Mouse (Mus musculus): ENCODE results near the gene Rpl19.

Gene Rpl19

GRCm38 (mm10) chr11:97998898-97999608 is 27.5 kb upstream of the Rpl19 start:
- DNase-seq (ENCODE audit: low read depth in 2 of 2, low spot score in 2 of 2), result peak; percentile 71 to 74

DNA sequence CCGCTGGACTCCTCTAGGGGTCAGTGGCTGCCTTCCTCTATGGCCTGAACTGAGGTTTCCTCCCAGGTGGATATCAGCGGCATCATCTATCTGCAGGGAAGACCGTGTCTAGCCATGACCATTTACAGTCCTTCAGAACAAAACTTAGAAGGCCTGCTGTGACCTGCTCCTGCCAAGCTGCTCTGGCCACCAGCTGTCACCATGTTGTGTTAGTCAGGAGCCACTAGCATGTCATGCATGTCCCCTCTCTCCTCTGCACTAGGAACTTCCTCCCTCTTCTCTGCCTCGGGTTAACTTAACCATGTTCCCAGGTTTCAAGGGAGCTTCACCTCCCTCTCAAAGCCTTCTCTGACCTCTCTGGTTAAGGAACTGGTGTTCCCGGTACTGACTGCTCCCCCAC is 26.8 kb upstream of the Rpl19 start:
- DNase-seq (ENCODE audit: low read depth in 2 of 2, low spot score in 2 of 2), result no peak

- peak; percentile 79 to 85 for DNase-seq (ENCODE audit: low read depth in 2 of 2, low spot score in 2 of 2)
These were observed 26.0 kb upstream of the Rpl19 start for GRCm38 (mm10) chr11:98000378-98001140.

- peak; percentile 64 to 72 for DNase-seq (ENCODE audit: low read depth in 2 of 2, low spot score in 2 of 2)
These were observed 25.1 kb upstream of the Rpl19 start for GRCm38 (mm10) chr11:98001351-98001824.

DNA sequence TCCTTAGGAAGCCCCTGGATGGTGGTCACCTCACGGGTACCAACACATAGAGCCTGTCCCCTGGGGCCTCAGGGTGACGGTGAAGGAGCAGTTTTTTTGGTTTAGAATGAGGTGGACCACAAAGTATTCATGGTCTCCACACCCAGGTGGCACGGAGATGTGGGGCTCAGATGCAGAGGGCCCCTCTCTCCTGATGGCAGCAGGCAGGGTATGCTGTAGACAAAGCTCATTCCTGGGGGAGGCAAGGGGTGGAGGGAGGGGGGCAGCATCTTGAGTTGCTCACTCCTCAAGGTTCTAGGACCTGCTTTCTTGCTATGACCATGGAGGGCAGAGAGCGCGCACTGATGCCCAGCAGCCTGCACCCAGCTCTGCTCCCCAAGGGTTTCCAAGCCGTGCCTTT is 24.5 kb upstream of the Rpl19 start:
- no peak for DNase-seq (ENCODE audit: low read depth in 2 of 2, low spot score in 2 of 2)

GRCm38 (mm10) chr11:98002627-98003026 is 23.9 kb upstream of the Rpl19 start:
- peak; percentile 87 to 93 for DNase-seq (ENCODE audit: low read depth in 2 of 2, low spot score in 2 of 2)

DNA sequence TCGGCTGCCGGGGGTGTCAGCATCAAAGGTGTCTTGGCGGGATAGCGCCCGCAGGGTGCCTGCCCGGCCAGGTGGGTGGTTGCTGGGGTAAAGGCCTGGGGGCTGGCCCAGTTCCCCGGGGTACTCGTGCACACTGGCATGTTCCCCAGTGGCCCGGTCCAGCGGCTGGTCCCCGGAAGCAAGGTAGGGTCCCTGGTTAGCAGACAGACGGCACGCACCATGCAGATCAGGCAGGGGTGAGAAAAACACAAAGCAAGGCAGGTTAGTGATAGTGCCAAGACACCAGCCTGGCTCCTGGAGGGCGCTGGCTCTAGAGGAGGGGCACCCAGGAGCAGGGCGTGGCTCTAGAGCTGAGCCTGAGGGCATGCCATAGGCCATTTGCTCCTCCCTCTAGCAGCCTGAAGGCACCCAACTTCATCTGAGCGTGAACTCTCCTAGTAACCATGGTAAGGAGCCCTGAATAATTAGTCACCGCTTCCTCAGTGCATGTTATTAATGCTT is 23.3 kb upstream of the Rpl19 start:
- no peak for DNase-seq (ENCODE audit: low read depth in 2 of 2, low spot score in 2 of 2)

DNA sequence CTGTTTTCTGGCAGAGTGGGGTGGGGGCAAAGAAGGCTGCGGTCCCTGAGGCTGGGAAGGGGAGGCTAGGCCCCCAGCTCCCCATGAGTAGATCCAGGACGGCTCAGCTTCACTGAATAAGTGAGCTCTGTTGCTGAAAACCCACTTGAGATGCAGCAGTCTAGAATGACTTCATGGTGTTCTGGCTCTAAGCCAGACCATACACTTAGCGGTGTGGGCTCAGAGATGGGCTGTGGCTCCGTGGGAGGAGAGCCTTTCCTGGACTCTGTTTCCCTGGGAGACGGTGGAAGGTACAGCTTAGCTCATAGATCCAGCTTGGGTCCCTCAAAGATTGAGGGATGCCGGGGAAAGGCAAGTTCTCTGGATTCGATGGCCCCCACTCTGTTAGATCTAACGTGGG is 22.3 kb upstream of the Rpl19 start:
- no peak for DNase-seq (ENCODE audit: low read depth in 2 of 2, low spot score in 2 of 2)

- no peak for DNase-seq (ENCODE audit: low read depth in 2 of 2, low spot score in 2 of 2)
These were observed 21.4 kb upstream of the Rpl19 start for GRCm38 (mm10) chr11:98005076-98005475.

DNA sequence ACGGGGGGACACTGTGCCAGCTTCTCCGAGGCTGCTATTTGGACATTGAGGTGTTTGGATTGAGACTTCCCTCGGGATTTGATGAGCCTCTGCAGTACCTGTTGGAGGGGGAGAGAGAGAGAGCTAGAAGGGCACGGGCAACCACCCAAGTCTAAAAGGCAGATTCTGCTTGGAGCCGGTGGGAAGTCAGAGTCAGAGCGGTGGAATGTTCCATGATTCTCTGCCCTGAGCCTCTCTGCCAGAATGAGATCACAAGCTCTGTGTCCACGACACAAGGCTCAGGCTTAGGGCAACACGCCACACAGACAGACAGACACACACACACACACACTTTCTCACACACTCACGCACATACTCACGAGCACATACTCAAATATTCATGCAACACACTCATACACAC is 20.8 kb upstream of the Rpl19 start:
- DNase-seq (ENCODE audit: low read depth in 2 of 2, low spot score in 2 of 2), result no peak

- DNase-seq (ENCODE audit: low read depth in 2 of 2, low spot score in 2 of 2), result no peak
These were observed 18.4 kb upstream of the Rpl19 start for GRCm38 (mm10) chr11:98008087-98008486.

DNA sequence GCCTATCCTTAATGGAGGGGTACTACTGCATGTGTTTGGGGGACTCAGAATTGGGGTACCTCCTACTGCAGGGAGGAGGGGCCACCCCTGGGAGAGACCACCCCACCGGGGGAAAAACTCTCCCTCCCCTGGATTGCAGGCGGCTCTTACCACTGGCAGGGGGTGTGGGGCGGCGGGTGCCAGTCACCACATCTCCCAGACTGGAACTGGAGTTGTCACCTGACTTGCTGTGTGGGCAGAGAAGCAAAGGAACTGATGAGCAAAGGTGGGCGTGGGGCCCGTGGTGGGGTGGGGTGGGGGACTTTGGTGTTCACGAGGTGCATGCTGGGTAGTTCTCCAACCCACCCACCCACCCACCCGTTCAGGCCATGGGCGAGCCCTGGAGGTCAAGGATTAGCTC is 14.8 kb upstream of the Rpl19 start:
- DNase-seq (ENCODE audit: low read depth in 2 of 2, low spot score in 2 of 2), result no peak

DNA sequence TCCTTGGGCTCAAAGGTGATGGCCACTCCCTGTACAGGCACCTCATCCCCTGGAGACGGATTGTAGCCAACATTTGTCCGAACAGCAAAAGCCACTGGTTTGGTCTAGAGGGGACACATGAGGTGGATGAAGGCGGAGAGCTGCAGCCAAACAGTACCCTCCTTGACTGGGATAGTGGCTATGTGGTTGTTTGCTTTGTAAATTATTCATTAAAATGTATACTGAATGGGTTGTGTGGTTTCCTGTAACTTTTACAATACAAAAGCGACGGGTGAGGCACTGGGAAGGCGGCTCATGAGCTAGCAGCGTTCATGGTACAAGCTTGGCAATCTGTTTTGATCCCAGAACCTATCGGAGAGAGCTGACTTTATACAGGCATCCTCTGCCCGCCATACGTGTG is 13.7 kb upstream of the Rpl19 start:
- no peak for DNase-seq (ENCODE audit: low read depth in 2 of 2, low spot score in 2 of 2)

DNA sequence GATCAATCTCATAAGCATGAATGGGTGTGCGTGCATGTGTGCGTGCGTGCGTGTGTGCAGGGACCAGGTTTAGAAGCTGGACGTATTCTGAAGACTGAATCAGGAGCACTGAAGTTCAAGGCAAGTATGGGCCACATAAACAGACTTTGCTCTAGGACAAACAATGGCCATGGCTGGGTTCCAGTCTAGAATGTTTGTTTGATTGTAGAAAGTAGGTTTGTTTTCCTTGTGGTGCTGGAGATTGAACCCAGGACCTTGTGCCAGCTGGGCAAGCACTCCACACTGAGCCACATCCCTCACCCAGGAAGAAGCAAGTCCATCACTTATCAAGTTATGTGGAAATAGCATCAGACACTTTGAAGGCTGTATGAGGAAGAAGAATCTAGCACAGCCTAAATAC is 10.3 kb upstream of the Rpl19 start:
- DNase-seq (ENCODE audit: low read depth in 2 of 2, low spot score in 2 of 2), result no peak

DNA sequence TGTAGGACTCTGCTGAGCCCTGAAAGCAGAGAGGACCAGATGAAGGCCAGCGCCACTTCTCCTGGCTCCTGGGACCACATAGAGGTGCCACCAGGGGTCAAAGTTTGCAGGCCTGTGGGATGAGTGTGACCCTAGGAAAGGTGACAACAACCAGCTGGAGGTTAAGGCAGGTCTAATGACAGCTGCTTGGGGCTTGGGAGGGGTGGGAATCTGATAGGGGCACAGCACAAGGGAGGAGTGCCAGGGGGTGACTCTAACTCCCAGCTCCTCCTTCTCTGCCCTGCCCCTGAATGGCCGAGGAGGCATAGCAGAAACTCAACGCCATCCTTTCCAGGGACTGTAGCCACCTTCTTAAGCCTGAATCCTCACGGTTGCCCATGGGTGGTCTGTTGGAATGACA is 9.7 kb upstream of the Rpl19 start:
- DNase-seq (ENCODE audit: low read depth in 2 of 2, low spot score in 2 of 2), result no peak

GRCm38 (mm10) chr11:98018222-98018621 is 8.3 kb upstream of the Rpl19 start:
- no peak for DNase-seq (ENCODE audit: low read depth in 2 of 2, low spot score in 2 of 2)

- peak; percentile 50 to 63 for DNase-seq (ENCODE audit: low read depth in 2 of 2, low spot score in 2 of 2)
These were observed 7.5 kb upstream of the Rpl19 start for GRCm38 (mm10) chr11:98018858-98019641.

- no peak for DNase-seq (ENCODE audit: low read depth in 2 of 2, low spot score in 2 of 2)
These were observed 6.5 kb upstream of the Rpl19 start for GRCm38 (mm10) chr11:98019883-98020610.

DNA sequence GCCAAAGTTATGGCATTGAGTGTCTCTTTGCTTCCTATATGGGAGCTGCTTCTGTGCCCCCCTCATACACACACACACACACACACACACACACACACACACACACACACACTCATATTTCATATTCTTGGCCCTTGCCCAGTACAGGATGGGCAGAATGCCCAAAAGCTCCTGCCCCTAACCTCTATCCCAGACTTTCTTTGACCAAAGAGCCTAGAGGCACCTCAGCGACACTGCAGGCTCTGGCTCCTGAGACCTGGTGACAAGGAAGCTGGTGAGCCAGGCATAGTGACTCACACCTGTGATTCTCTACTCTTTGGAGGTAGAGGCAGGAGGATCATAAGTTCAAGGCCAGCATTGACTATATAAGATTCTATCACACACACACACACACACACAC is 5.8 kb upstream of the Rpl19 start:
- DNase-seq (ENCODE audit: low read depth in 2 of 2, low spot score in 2 of 2), result no peak

- no peak for DNase-seq (ENCODE audit: low read depth in 2 of 2, low spot score in 2 of 2)
These were observed 5.4 kb upstream of the Rpl19 start for GRCm38 (mm10) chr11:98021118-98021517.
